Mouse (Mus musculus) G1E (cell line): ENCODE measurements around the gene Pdpn. TPM values are rescaled to one million over a fixed set of nuclear protein-coding genes. Genes with fewer than 3 reads are reported as not detected.

ENCODE experiments used
- ATAC-seq: 2 replicates; pipeline ENCODE4 v1.8.0; 2016; ENCODE audit warnings: mild to moderate bottlenecking; ENCODE audit not compliant: insufficient number of reproducible peaks, poor library complexity, low FRiP score, severe bottlenecking; ENCODE audit errors: extremely low read depth
- DNase-seq: peaks from one replicate; pipeline ENCODE4 v3.0.0; 2012; ENCODE audit warnings: low spot score
- H3K27me3 ChIP-seq: 2 replicates; pipeline ENCODE4 v1.6.1; 2012; ENCODE audit warnings: mild to moderate bottlenecking, low read length, inconsistent platforms; ENCODE audit not compliant: insufficient read depth
- H3K36me3 ChIP-seq: replicated peaks from 2 replicates; pipeline ENCODE3; 2012; ENCODE audit warnings: mild to moderate bottlenecking, inconsistent platforms
- H3K4me1 ChIP-seq: 2 replicates; pipeline ENCODE4 v1.6.1; 2012; ENCODE audit warnings: low read depth, low read length, inconsistent platforms, mixed read lengths; ENCODE audit not compliant: insufficient read depth
- H3K4me3 ChIP-seq: 2 replicates; pipeline ENCODE4 v1.5.1; 2012; ENCODE audit warnings: low read depth, mild to moderate bottlenecking, inconsistent platforms, low read length, moderate library complexity, mixed read lengths
- H3K9me3 ChIP-seq: replicated peaks from 2 replicates; pipeline ENCODE4 v1.6.1; 2012; ENCODE audit warnings: inconsistent platforms
- CTCF ChIP-seq: IDR thresholded peaks from 2 replicates; pipeline ENCODE4 v1.5.1; 2012; ENCODE audit warnings: low read depth, low read length, inconsistent platforms, mixed read lengths
- GATA1 ChIP-seq: IDR thresholded peaks from 2 replicates; pipeline ENCODE4 v1.6.1; 2012; ENCODE audit warnings: borderline replicate concordance, low read length, inconsistent platforms, mixed read lengths
- GATA2 ChIP-seq: IDR thresholded peaks from 2 replicates; pipeline ENCODE4 v1.6.1; 2012; ENCODE audit warnings: low read depth, low read length, inconsistent platforms, borderline replicate concordance
- POLR2AphosphoS5 ChIP-seq: IDR thresholded peaks from 2 replicates; pipeline ENCODE4 v1.6.1; 2012; ENCODE audit warnings: low read depth, low read length, inconsistent platforms; ENCODE audit not compliant: insufficient replicate concordance
- TAL1 ChIP-seq: conservative IDR thresholded peaks from 2 replicates; pipeline ENCODE4 v1.6.1; 2012; ENCODE audit warnings: low read depth, low read length, inconsistent platforms, mixed read lengths
- polyA plus RNA-seq: library from polyadenylated mRNA; stranded (reverse); fragments of >175 nt; gene quantifications from 2 replicates; pipeline ENCODE4 v1.2.3, GENCODE M21; 2012
- total RNA-seq, 2 experiments: library from RNA; stranded (forward) in 1 of 2; stranded (reverse) in 1 of 2; fragments of 200-1000 nt in 1 of 2; fragments of >200 nt in 1 of 2; fragmentation: Nextera tagmentation in 1 of 2; gene quantifications; 2 replicates each; pipeline ENCODE4 v1.2.3; 2014 to 2017

The Pdpn gene
- total and polyA plus RNA-seq, 3 experiments, result 0.05 TPM; not detected in 2

DNA sequence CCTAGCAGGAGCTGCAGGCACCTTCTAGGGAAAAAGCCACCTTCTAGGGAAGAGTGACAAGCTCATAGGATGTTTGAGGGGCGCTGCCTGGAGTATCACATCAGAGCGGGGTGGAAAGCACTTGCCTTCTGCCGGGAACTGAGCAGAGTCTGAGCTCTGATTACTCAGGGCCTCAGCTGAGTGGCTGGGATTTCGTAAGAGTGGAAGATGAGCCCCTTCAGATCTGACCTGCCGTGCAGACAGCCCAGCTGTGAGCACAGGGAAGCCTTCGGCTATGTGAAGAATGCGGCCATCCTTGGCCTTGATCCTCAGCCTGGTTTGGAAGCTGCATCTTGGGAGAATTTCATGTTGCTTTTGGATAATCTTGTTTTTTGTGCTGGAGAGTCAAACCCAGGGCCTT is 10.5 kb downstream of the Pdpn start:
- no peak for ATAC-seq
- Histone ChIP-seq H3K4me3 (no peak overlapping the region), H3K4me1 (no peaks in the 10 kb centered on the region), H3K36me3 (no peaks in the 10 kb centered on the region), H3K27me3 (no peaks in the 10 kb centered on the region), H3K9me3 (peaks cover 33% of the 10 kb centered on the region)
- TF ChIP-seq CTCF (no peak), GATA2 (no peak), TAL1 (no peak), GATA1 (no peak), POLR2AphosphoS5 (no peak)
- no peak for DNase-seq

DNA sequence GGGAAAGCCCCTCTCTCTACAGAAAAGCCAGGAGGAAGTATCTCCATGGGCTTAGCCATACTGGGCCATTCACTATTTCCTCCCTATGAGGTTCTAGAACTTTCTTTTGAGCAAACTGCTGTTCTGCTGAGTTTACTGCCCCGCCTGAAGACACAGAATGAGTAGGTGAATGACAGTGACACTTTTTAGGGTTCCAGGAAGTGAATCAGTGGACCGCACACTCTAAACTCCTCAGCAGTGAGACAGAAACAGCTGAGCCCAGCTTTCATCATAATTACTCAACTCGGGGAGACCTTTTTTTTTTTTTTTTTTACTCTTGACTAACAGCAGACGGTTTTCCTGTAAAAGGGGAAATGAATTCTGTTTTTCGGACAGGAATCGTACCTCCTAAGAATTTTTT is 10.9 kb downstream of the Pdpn start:
- no peak overlapping the region for H3K4me3 ChIP-seq
- DNase-seq (no peak), ATAC-seq (no peak)
- H3K4me1 ChIP-seq, result no peaks in the 10 kb centered on the region
- peaks cover 33% of the 10 kb centered on the region for H3K9me3 ChIP-seq
- no peaks in the 10 kb centered on the region for H3K36me3 ChIP-seq
- H3K27me3 ChIP-seq, result no peaks in the 10 kb centered on the region
- TF ChIP-seq GATA2 (no peak), GATA1 (no peak), POLR2AphosphoS5 (no peak), TAL1 (no peak), CTCF (no peak)

GRCm38 (mm10) chr4:143287065-143287464 is 12.3 kb downstream of the Pdpn start:
- peaks cover 40% of the 10 kb centered on the region for H3K9me3 ChIP-seq
- DNase-seq (no peak), ATAC-seq (no peak)
- TF ChIP-seq GATA1, result no peak
- H3K36me3 ChIP-seq, result no peaks in the 10 kb centered on the region
- H3K4me1 ChIP-seq, result no peaks in the 10 kb centered on the region
- H3K27me3 ChIP-seq, result no peaks in the 10 kb centered on the region
- H3K4me3 ChIP-seq, result no peak overlapping the region

DNA sequence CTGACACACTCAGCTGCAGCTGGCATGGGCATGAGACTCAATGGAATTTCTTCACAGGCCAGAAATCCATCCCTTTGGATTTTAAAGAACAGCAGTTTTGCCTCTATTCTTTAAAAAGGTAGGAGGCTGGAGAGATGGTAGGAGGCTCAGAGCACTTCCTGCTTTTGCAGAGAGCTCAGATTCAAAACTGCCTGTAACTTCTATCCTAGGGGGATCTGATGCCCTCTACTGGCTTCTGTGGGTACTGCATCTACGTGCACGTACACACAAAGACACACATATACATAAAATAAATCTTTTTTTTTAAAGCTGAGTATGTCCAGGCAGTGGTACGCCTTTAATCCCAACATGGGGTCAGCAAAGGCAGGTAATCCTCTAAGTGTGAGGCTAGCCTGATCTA is 19.2 kb downstream of the Pdpn start:
- ATAC-seq (no peak), DNase-seq (no peak)
- no peak for TF ChIP-seq GATA1
- no peak for TF ChIP-seq POLR2AphosphoS5
- TF ChIP-seq GATA2, result no peak
- no peak for TF ChIP-seq CTCF
- TF ChIP-seq TAL1, result no peak
- Histone ChIP-seq H3K36me3 (no peaks in the 10 kb centered on the region), H3K27me3 (no peaks in the 10 kb centered on the region), H3K4me3 (no peak overlapping the region), H3K4me1 (no peaks in the 10 kb centered on the region), H3K9me3 (peaks cover 58% of the 10 kb centered on the region)

- TF ChIP-seq GATA1, result no peak
- TF ChIP-seq POLR2AphosphoS5, result no peak
- no peak for TF ChIP-seq CTCF
- TF ChIP-seq TAL1, result no peak
- no peak for TF ChIP-seq GATA2
- H3K4me1 ChIP-seq, result no peaks in the 10 kb centered on the region
- H3K4me3 ChIP-seq, result no peak overlapping the region
- H3K27me3 ChIP-seq, result no peaks in the 10 kb centered on the region
- DNase-seq (no peak), ATAC-seq (no peak)
- H3K36me3 ChIP-seq, result no peaks in the 10 kb centered on the region
- H3K9me3 ChIP-seq, result peaks cover 57% of the 10 kb centered on the region
Measured at GRCm38 (mm10) chr4:143279661-143280060, 19.7 kb downstream of the Pdpn start.

- TF ChIP-seq GATA2 (no peak), POLR2AphosphoS5 (no peak), CTCF (no peak), TAL1 (no peak), GATA1 (no peak)
- peaks cover 53% of the 10 kb centered on the region for H3K9me3 ChIP-seq
- H3K4me1 ChIP-seq, result no peaks in the 10 kb centered on the region
- H3K36me3 ChIP-seq, result no peaks in the 10 kb centered on the region
- no peak for ATAC-seq
- H3K27me3 ChIP-seq, result no peaks in the 10 kb centered on the region
- H3K4me3 ChIP-seq, result no peak overlapping the region
- no peak for DNase-seq
Measured at GRCm38 (mm10) chr4:143279016-143279415, 20.3 kb downstream of the Pdpn start.

DNA sequence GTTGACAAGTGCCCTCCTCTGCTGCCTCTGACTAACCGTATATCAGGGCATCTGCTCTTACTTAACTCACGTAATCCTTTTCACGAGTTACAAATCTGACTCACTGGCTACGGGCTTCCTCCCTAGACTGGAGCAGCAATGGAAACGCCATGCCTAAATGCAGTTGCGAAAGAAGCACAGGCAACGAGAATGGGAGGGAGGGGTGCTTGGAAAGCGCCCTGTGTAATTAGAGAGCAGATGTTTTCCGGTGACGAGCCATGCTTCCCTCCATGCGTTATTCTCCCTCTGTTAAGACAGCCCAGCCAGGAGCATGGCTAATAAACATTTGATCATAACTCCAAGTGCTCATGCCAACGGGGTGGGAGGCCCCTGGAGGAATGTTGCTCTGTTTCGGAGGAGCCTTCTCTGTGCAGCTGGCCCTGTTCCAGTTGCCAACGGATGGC is 20.9 kb downstream of the Pdpn start:
- H3K9me3 ChIP-seq, result peaks cover 55% of the 10 kb centered on the region
- no peak for ATAC-seq
- TF ChIP-seq GATA2, result no peak
- no peak for TF ChIP-seq GATA1
- TF ChIP-seq CTCF, result no peak
- no peak for TF ChIP-seq POLR2AphosphoS5
- TF ChIP-seq TAL1, result no peak
- H3K4me1 ChIP-seq, result no peaks in the 10 kb centered on the region
- H3K36me3 ChIP-seq, result no peaks in the 10 kb centered on the region
- H3K27me3 ChIP-seq, result no peaks in the 10 kb centered on the region
- no peak overlapping the region for H3K4me3 ChIP-seq
- DNase-seq, result no peak
